Mouse (Mus musculus): ENCODE data around the gene Zfp235. TPM values are rescaled to one million over a fixed set of nuclear protein-coding genes. Genes with fewer than 3 reads are reported as not detected.

The Zfp235 gene
- 23.6 and 25.0 TPM in 2 replicates for polyA plus RNA-seq (2015; fragmentation: Nextera tagmentation; extraction: Ambion mirVana)

- peak within 1 kb of the TSS; percentile 68 for H3K9ac ChIP-seq (ENCODE audit: low read depth, low read length)
- peak within 1 kb of the TSS; percentile 88 for H3K4me2 ChIP-seq (ENCODE audit: low read length)
- peak; percentile 97 for ATAC-seq
- H3K27me3 ChIP-seq (replicated peaks; ENCODE audit: control insufficient read depth, insufficient read depth, low read length), result no peaks in the 10 kb centered on the region
- peak within 1 kb of the TSS; percentile 55 for H3K4me3 ChIP-seq (ENCODE audit: low read length)
- WGBS, result 4% methylated on average over 32 of the region's 32 CpGs
- H3K36me3 ChIP-seq (ENCODE audit: control insufficient read depth, insufficient read depth, low read length), result peaks cover 26% of the 10 kb centered on the region
- H3K27ac ChIP-seq (ENCODE audit: low read depth, low read length), result peak within 1 kb of the TSS; percentile 57
- H3K9me3 ChIP-seq (ENCODE audit: control insufficient read depth, low read length), result no peaks in the 10 kb centered on the region
- H3K4me1 ChIP-seq (ENCODE audit: control insufficient read depth, insufficient read depth, low read depth, low read length), result peaks cover 10% of the 10 kb centered on the region
Measured at GRCm38 (mm10) chr7:24133996-24134828, at the start of gene Zfp235. TSS of gene Zfp235 (plus strand) at chr7:24134169.

- H3K4me3 ChIP-seq (ENCODE audit: low read length), result no peak overlapping the region
- no peak overlapping the region for H3K4me2 ChIP-seq (ENCODE audit: low read length)
- H3K4me1 ChIP-seq (ENCODE audit: control insufficient read depth, insufficient read depth, low read depth, low read length), result peaks cover 15% of the 10 kb centered on the region
- H3K27me3 ChIP-seq (replicated peaks; ENCODE audit: control insufficient read depth, insufficient read depth, low read length), result no peaks in the 10 kb centered on the region
- peaks cover 26% of the 10 kb centered on the region for H3K36me3 ChIP-seq (ENCODE audit: control insufficient read depth, insufficient read depth, low read length)
- no peak for ATAC-seq
- H3K27ac ChIP-seq (ENCODE audit: low read depth, low read length), result no peak overlapping the region
- H3K9me3 ChIP-seq (ENCODE audit: control insufficient read depth, low read length), result peaks cover 14% of the 10 kb centered on the region
- no peak overlapping the region for H3K9ac ChIP-seq (ENCODE audit: low read depth, low read length)
- WGBS, result 95% methylated on average over 4 of the region's 4 CpGs
Measured at GRCm38 (mm10) chr7:24086871-24087270, 47.1 kb upstream of the Zfp235 start.

GRCm38 (mm10) chr7:24087485-24088125 is 46.4 kb upstream of the Zfp235 start:
- H3K4me2 ChIP-seq (ENCODE audit: low read length), result no peak overlapping the region
- no peaks in the 10 kb centered on the region for H3K27me3 ChIP-seq (replicated peaks; ENCODE audit: control insufficient read depth, insufficient read depth, low read length)
- ATAC-seq, result no peak
- no peak overlapping the region for H3K4me3 ChIP-seq (ENCODE audit: low read length)
- H3K9ac ChIP-seq (ENCODE audit: low read depth, low read length), result no peak overlapping the region
- 98% methylated on average over 12 of the region's 12 CpGs for WGBS
- H3K36me3 ChIP-seq (ENCODE audit: control insufficient read depth, insufficient read depth, low read length), result peaks cover 26% of the 10 kb centered on the region
- peaks cover 11% of the 10 kb centered on the region for H3K4me1 ChIP-seq (ENCODE audit: control insufficient read depth, insufficient read depth, low read depth, low read length)
- H3K9me3 ChIP-seq (ENCODE audit: control insufficient read depth, low read length), result peaks cover 13% of the 10 kb centered on the region
- no peak overlapping the region for H3K27ac ChIP-seq (ENCODE audit: low read depth, low read length)

GRCm38 (mm10) chr7:24104403-24104802 is 29.6 kb upstream of the Zfp235 start:
- no peaks in the 10 kb centered on the region for H3K27me3 ChIP-seq (replicated peaks; ENCODE audit: control insufficient read depth, insufficient read depth, low read length)
- H3K4me2 ChIP-seq (ENCODE audit: low read length), result no peak overlapping the region
- H3K9ac ChIP-seq (ENCODE audit: low read depth, low read length), result no peak overlapping the region
- WGBS, result 96% methylated on average over 9 of the region's 9 CpGs
- H3K4me1 ChIP-seq (ENCODE audit: control insufficient read depth, insufficient read depth, low read depth, low read length), result no peaks in the 10 kb centered on the region
- no peak overlapping the region for H3K4me3 ChIP-seq (ENCODE audit: low read length)
- no peak; the same call in 1 of the 2 replicates for ATAC-seq
- H3K36me3 ChIP-seq (ENCODE audit: control insufficient read depth, insufficient read depth, low read length), result peaks cover 95% of the 10 kb centered on the region
- peaks cover 74% of the 10 kb centered on the region for H3K9me3 ChIP-seq (ENCODE audit: control insufficient read depth, low read length)
- no peak overlapping the region for H3K27ac ChIP-seq (ENCODE audit: low read depth, low read length)

- Histone ChIP-seq H3K27me3 (replicated peaks; ENCODE audit: control insufficient read depth, insufficient read depth, low read length) (no peaks in the 10 kb centered on the region), H3K4me1 (ENCODE audit: control insufficient read depth, insufficient read depth, low read depth, low read length) (no peaks in the 10 kb centered on the region), H3K27ac (ENCODE audit: low read depth, low read length) (no peak overlapping the region), H3K9ac (ENCODE audit: low read depth, low read length) (no peak overlapping the region), H3K4me3 (ENCODE audit: low read length) (no peak overlapping the region), H3K36me3 (ENCODE audit: control insufficient read depth, insufficient read depth, low read length) (peaks cover 87% of the 10 kb centered on the region), H3K9me3 (ENCODE audit: control insufficient read depth, low read length) (peaks cover 74% of the 10 kb centered on the region), H3K4me2 (ENCODE audit: low read length) (no peak overlapping the region)
- ATAC-seq, result no peak
- WGBS, result 96% methylated on average over 18 of the region's 18 CpGs
Measured at GRCm38 (mm10) chr7:24105144-24105703, 28.7 kb upstream of the Zfp235 start.

- H3K4me1 ChIP-seq (ENCODE audit: control insufficient read depth, insufficient read depth, low read depth, low read length), result peaks cover 4% of the 10 kb centered on the region
- no peak overlapping the region for H3K27ac ChIP-seq (ENCODE audit: low read depth, low read length)
- H3K4me3 ChIP-seq (ENCODE audit: low read length), result no peak overlapping the region
- no peak overlapping the region for H3K4me2 ChIP-seq (ENCODE audit: low read length)
- WGBS, result 98% methylated on average over 7 of the region's 7 CpGs
- H3K36me3 ChIP-seq (ENCODE audit: control insufficient read depth, insufficient read depth, low read length), result peaks cover 30% of the 10 kb centered on the region
- peaks cover 29% of the 10 kb centered on the region for H3K9me3 ChIP-seq (ENCODE audit: control insufficient read depth, low read length)
- no peak for ATAC-seq
- H3K9ac ChIP-seq (ENCODE audit: low read depth, low read length), result no peak overlapping the region
- no peaks in the 10 kb centered on the region for H3K27me3 ChIP-seq (replicated peaks; ENCODE audit: control insufficient read depth, insufficient read depth, low read length)
Measured at GRCm38 (mm10) chr7:24110839-24111238, 23.1 kb upstream of the Zfp235 start.

GRCm38 (mm10) chr7:24111772-24112155 is 22.2 kb upstream of the Zfp235 start:
- peak overlapping the region; percentile 86 for H3K4me2 ChIP-seq (ENCODE audit: low read length)
- ATAC-seq, result peak; percentile 78
- H3K9me3 ChIP-seq (ENCODE audit: control insufficient read depth, low read length), result peaks cover 19% of the 10 kb centered on the region
- 0 out of 2 replicates have a peak overlapping the region, but pooled peaks have one; percentile 33 for H3K27ac ChIP-seq (ENCODE audit: low read depth, low read length)
- H3K4me3 ChIP-seq (ENCODE audit: low read length), result peak overlapping the region; percentile 73
- peaks cover 4% of the 10 kb centered on the region for H3K4me1 ChIP-seq (ENCODE audit: control insufficient read depth, insufficient read depth, low read depth, low read length)
- peaks cover 21% of the 10 kb centered on the region for H3K36me3 ChIP-seq (ENCODE audit: control insufficient read depth, insufficient read depth, low read length)
- peak overlapping the region; percentile 62 for H3K9ac ChIP-seq (ENCODE audit: low read depth, low read length)
- H3K27me3 ChIP-seq (replicated peaks; ENCODE audit: control insufficient read depth, insufficient read depth, low read length), result no peaks in the 10 kb centered on the region
- WGBS, result 4% methylated on average over 9 of the region's 9 CpGs

- Histone ChIP-seq H3K27ac (ENCODE audit: low read depth, low read length) (peak within 1 kb of the TSS; percentile 61), H3K27me3 (replicated peaks; ENCODE audit: control insufficient read depth, insufficient read depth, low read length) (no peaks in the 10 kb centered on the region), H3K4me1 (ENCODE audit: control insufficient read depth, insufficient read depth, low read depth, low read length) (peaks cover 4% of the 10 kb centered on the region), H3K4me3 (ENCODE audit: low read length) (peak within 1 kb of the TSS; percentile 73), H3K36me3 (ENCODE audit: control insufficient read depth, insufficient read depth, low read length) (peaks cover 16% of the 10 kb centered on the region), H3K9ac (ENCODE audit: low read depth, low read length) (peak within 1 kb of the TSS; percentile 85), H3K9me3 (ENCODE audit: control insufficient read depth, low read length) (peaks cover 14% of the 10 kb centered on the region), H3K4me2 (ENCODE audit: low read length) (peak within 1 kb of the TSS; percentile 86)
- peak; percentile 98 for ATAC-seq
- WGBS, result 2% methylated on average over 23 of the region's 23 CpGs
Measured at GRCm38 (mm10) chr7:24112156-24112856, 21.7 kb upstream of the Zfp235 start, which contains the start of gene Zfp112. TSS of gene Zfp112 (plus strand) at chr7:24112314.
